Mouse (Mus musculus) macrophage (primary cell): ENCODE data around the gene Dnaic2. TPM values are rescaled to one million over a fixed set of nuclear protein-coding genes. Genes with fewer than 3 reads are reported as not detected.

ENCODE experiments used
- H3K27ac ChIP-seq: fragments of 350-480 bp; formaldehyde crosslinking; 2 replicates; pipeline ENCODE4 v1.9.0; 2021
- H3K36me3 ChIP-seq: fragments of 350-480 bp; formaldehyde crosslinking; 2 replicates; pipeline ENCODE4 v1.9.0; 2021; ENCODE audit errors: inconsistent target
- H3K4me3 ChIP-seq: fragments of 350-480 bp; formaldehyde crosslinking; 2 replicates; pipeline ENCODE4 v1.9.0; 2021; ENCODE audit errors: inconsistent target
- H3K79me2 ChIP-seq: fragments of 350-480 bp; formaldehyde crosslinking; 2 replicates; pipeline ENCODE4 v1.9.0; 2021; ENCODE audit errors: inconsistent target
- WGBS: methylation state at CpG from one replicate; pipeline ENCODE4 v1.1.7; 2026; ENCODE audit warnings: inconsistent platforms; ENCODE audit not compliant: missing documents; 5-methylcytosine and 5-hydroxymethylcytosine counted together
- polyA plus RNA-seq: library from polyadenylated mRNA; stranded (reverse); fragments of 250-400 nt; gene quantifications from 3 replicates; pipeline ENCODE4 v1.2.4, GENCODE M21; 2018; ENCODE audit warnings: inconsistent platforms

The Dnaic2 gene
- polyA plus RNA-seq, 1 experiment from 2014 or later: not detected

DNA sequence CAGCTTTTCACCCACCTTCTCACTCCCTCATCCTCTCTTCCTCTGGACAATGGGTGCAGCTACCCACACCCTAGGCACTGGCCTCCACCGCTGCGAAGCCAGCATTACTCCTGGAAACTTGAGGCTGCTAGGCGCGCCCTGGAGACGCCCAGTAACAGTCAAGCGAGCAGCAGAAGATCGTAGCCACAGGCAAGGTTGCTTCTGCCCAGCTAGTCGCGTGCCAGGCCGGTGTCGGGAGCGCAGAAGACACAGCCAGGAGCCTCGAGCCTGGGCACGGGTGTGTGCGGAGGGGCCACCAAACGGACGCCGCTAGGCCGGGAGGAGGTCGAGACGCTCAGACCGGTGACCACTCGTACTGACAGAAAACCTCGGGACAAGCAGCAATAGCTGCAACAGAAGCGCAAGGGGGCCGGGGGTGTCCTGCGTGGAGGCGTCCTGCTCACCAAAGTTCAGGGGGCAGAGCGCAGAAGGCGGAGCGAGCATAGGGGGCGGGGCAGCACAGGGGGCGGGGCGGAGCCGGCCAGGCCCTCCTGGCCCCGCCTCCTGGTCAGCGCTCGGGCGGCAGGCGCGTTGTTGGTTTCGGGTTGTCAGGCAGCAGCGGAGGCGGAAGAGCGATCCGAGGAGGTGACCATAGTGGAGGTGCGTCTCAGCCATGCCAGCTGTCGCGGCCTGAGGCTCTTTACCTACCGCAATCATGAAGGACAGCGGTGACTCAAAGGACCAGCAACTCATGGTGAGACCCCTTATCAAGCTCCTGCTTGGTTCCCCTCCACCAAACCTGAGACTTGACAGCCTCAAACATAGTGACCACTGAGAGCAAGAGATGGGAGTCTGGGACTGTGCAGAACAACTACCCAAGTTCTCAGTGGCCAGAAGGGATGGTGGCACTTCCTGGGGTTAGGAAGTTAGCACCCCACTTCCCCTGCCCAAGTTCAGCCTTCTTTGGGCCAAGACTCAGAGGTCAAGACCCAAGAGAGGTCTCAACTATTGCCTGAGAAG lies 37.9 kb downstream of the Dnaic2 start, which contains the start of gene Kif19a:
Gene Kif19a (plus strand): TSS at position 569 of the 999 bp plus-strand sequence.
- peak within 1 kb of the TSS; percentile 18; the same call in 1 of the 2 replicates for H3K4me3 ChIP-seq
- no peak within 1 kb of the TSS for H3K27ac ChIP-seq
- no peaks in the 10 kb centered on the region for H3K79me2 ChIP-seq
- no peaks in the 10 kb centered on the region for H3K36me3 ChIP-seq
- 10% methylated on average over 49 of the region's 51 CpGs for WGBS

DNA sequence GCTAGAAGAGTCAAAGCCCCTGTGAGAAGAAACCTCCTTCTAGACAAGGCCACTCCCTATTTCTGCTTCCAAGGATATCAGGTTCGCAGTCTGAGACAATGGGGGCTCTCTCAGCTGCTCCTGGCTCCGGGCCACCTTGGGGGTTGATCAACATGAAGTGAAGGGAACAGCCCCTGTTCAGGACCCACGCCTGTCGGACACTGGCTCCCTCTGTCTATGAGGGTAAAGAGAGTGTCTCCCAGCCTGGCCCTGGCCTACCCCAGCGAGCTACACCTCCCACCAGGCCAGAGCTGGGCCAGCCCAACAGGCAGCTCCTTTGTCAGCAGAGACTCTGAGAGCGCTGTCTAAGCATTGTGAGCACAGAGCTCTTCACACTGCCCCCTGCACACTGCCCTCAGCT lies 42.7 kb downstream of the Dnaic2 start:
- Histone ChIP-seq H3K79me2 (no peaks in the 10 kb centered on the region), H3K27ac (no peak overlapping the region), H3K36me3 (no peaks in the 10 kb centered on the region), H3K4me3 (no peak overlapping the region)
- WGBS: 88% methylated on average over 6 of the region's 6 CpGs

DNA sequence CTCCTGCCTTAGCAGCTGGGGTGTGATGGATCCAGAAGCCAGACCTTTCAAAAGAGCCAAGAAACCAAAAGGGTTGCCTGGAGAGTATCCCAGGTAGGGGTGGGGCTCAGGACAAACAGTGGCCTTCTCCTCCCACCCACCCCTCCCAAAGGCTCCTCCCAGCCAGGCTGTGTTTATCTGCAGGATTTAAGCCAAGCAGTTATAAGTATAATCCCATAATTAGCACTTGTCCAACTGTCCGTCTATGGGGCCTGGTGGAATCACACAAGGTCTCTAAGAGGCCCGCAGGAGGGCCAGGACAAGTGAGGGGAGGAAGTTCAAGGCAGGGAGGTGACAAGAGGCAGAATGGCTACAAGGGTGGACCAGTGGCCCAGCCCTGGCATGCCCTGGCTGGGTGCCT lies 44.7 kb downstream of the Dnaic2 start:
- H3K27ac ChIP-seq: no peak overlapping the region
- no peaks in the 10 kb centered on the region for H3K36me3 ChIP-seq
- H3K79me2 ChIP-seq: no peaks in the 10 kb centered on the region
- no peak overlapping the region for H3K4me3 ChIP-seq
- 97% methylated on average over 2 of the region's 2 CpGs for WGBS

GRCm38 (mm10) chr11:114780076-114780475 lies 52.9 kb downstream of the Dnaic2 start:
- no peak overlapping the region for H3K4me3 ChIP-seq
- H3K27ac ChIP-seq: no peak overlapping the region
- H3K79me2 ChIP-seq: no peaks in the 10 kb centered on the region
- WGBS: 68% methylated on average over 9 of the region's 9 CpGs
- H3K36me3 ChIP-seq: no peaks in the 10 kb centered on the region

GRCm38 (mm10) chr11:114785892-114786291 lies 58.7 kb downstream of the Dnaic2 start:
- WGBS: 48% methylated on average over 10 of the region's 10 CpGs
- Histone ChIP-seq H3K36me3 (no peaks in the 10 kb centered on the region), H3K79me2 (no peaks in the 10 kb centered on the region), H3K4me3 (no peak overlapping the region), H3K27ac (no peak overlapping the region)

DNA sequence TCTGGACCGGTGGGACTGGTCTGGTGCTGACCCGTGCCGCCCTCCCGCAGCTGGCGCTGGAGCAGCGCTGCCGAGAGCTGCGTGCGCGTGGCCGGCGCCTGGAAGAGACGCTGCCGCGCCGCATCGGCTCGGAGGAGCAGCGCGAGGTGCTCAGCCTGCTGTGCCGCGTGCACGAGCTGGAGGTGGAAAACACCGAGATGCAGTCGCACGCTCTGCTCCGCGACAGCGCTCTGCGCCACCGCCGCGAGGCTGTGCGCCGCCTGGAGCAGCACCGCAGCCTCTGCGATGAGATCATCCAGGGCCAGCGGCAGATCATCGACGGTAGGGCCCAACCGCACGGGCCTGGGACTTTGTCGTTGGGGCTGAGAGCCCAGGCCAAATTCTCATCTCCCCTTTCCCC lies 59.1 kb downstream of the Dnaic2 start:
- H3K4me3 ChIP-seq: no peak overlapping the region
- H3K79me2 ChIP-seq: no peaks in the 10 kb centered on the region

DNA sequence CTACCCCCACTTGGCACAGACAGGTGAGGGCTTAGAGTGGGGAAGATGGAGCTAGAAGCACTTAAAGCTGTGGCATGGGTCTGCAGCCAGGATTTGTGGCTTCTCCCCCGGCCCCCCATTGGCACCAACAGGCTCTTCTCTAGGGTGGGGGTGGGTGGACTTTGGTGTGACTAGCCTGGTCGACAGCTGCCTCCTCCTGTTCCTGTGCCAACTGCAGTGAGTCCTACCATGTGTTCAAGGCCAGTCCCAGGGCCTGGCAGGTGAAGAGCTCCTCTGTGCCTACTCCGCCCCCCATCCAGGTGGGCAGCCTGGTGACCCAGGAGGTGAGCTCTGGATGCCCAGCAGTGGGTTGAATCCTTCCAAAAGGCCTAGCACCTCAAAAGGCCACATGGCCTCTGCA lies 60.4 kb downstream of the Dnaic2 start:
- H3K27ac ChIP-seq: no peak overlapping the region
- 95% methylated on average over 3 of the region's 3 CpGs for whole genome bisulfite sequencing
- no peaks in the 10 kb centered on the region for H3K79me2 ChIP-seq
- H3K36me3 ChIP-seq: no peaks in the 10 kb centered on the region
- H3K4me3 ChIP-seq: no peak overlapping the region

More for the DNA sequence above, 59.1 kb downstream of the Dnaic2 start:
- H3K36me3 ChIP-seq: no peaks in the 10 kb centered on the region
- no peak overlapping the region for H3K27ac ChIP-seq
- 4% methylated on average over 42 of the region's 43 CpGs for WGBS

GRCm38 (mm10) chr11:114789061-114789714 lies 62.0 kb downstream of the Dnaic2 start:
- WGBS: 13% methylated on average over 28 of the region's 30 CpGs
- no peaks in the 10 kb centered on the region for H3K79me2 ChIP-seq
- no peak overlapping the region for H3K27ac ChIP-seq
- H3K4me3 ChIP-seq: no peak overlapping the region
- no peaks in the 10 kb centered on the region for H3K36me3 ChIP-seq

- Histone ChIP-seq H3K36me3 (no peaks in the 10 kb centered on the region), H3K79me2 (no peaks in the 10 kb centered on the region), H3K27ac (no peak overlapping the region), H3K4me3 (no peak overlapping the region)
- 93% methylated on average over 9 of the region's 9 CpGs for WGBS
Observed at GRCm38 (mm10) chr11:114789716-114790115, 62.5 kb downstream of the Dnaic2 start.

DNA sequence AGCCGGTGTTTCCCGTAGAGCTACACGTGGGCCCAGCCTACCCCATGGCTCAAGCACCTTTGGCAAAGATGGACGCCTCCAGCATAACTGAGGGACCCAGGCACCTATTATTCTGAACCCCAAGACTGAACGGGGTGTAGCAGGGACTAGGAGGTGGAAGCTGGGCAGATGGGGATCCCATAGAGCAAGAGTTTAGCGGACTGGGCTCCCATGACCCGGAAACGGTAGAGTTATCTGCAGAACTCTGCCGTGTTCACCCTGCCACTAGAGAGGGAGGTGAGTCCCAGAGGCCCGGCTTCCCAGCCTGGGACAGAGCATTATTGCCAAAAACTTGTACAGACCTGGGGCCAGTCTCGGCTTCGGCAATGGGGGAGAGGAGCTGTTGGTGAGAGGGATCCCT lies 63.0 kb downstream of the Dnaic2 start:
- H3K27ac ChIP-seq: no peak overlapping the region
- no peaks in the 10 kb centered on the region for H3K79me2 ChIP-seq
- no peaks in the 10 kb centered on the region for H3K36me3 ChIP-seq
- 81% methylated on average over 10 of the region's 12 CpGs for WGBS
- no peak overlapping the region for H3K4me3 ChIP-seq

DNA sequence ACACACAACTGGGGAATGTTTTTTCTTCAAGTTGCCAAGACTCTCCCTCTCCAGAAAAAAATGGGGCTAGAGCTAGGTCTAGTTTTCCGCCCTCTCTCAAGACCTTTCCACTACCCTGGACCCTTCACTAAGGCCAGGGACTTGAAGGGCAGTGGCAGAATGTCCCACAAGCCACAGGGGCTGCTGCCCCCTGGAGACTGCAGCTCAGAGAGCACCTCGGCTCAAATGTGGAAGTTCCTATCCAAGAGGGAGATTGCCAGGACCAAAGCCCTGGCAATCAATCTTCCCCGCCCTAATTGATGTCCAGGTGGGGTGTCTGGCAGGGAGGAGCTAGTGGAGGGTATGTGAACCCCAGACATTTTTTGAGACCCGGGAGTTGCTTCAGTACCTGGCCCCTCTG lies 63.6 kb downstream of the Dnaic2 start:
- H3K27ac ChIP-seq: no peak overlapping the region
- no peaks in the 10 kb centered on the region for H3K79me2 ChIP-seq
- 30% methylated on average over 4 of the region's 4 CpGs for whole genome bisulfite sequencing
- no peak overlapping the region for H3K4me3 ChIP-seq
- no peaks in the 10 kb centered on the region for H3K36me3 ChIP-seq

DNA sequence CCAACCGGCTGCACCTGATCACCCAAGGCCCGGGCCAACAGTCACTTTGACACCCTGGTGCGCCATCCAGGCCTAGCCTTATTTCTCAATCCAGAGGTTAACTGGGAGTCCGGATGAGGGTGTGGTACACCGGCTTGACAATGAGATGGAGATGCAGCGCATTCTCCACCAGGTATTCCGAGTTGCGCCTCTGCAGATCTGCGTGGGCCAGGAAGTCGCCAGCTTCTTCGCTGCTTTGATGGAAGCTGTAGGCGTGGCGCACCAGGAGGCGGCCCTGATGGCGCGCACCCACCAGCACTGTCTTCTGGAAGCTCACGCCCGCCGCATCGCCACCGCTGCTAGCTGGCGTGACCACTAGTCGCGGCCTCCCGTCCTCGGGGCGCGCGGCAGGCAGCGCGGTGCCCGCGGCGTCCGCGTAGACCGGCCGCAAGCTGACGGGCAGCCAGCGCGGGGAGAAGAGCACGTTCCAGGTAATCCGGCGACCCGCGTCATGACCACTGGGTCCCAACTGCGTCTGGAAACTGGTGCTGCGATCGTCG lies 64.2 kb downstream of the Dnaic2 start:
- no peak overlapping the region for H3K4me3 ChIP-seq
- H3K36me3 ChIP-seq: no peaks in the 10 kb centered on the region
- no peaks in the 10 kb centered on the region for H3K79me2 ChIP-seq
- H3K27ac ChIP-seq: no peak overlapping the region
- 6% methylated on average over 50 of the region's 50 CpGs for WGBS

DNA sequence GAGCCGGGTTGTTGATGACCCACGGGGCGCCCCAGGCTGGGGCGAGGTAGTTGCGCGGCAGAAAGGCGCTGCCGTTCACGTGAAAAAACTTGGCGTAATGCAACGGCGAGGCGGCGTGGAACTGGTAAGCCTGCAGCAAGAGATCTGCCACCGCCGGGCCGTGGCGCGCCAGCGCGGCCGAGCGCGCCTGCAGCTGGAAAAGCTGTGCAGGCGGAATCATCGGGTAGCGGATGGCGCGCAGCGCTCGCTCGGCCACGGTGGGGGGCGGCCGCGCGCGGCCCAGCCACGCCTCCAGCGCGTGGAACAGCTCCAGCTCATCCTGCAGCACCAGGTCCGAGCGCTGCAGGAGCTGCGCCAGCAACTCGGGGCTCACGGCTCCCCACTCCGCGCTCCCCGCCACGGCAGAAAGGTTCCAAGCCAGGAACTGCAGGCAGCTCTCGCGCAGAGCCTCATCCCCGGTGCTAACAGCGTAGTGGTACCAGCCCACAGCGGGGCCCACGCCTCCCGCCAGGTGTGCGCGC lies 64.7 kb downstream of the Dnaic2 start:
- Histone ChIP-seq H3K4me3 (no peak overlapping the region), H3K36me3 (no peaks in the 10 kb centered on the region), H3K27ac (no peak overlapping the region), H3K79me2 (no peaks in the 10 kb centered on the region)
- 2% methylated on average over 49 of the region's 59 CpGs for WGBS

GRCm38 (mm10) chr11:114792931-114793494 lies 65.8 kb downstream of the Dnaic2 start:
- 30% methylated on average over 5 of the region's 5 CpGs for WGBS
- no peaks in the 10 kb centered on the region for H3K79me2 ChIP-seq
- no peak overlapping the region for H3K4me3 ChIP-seq
- H3K27ac ChIP-seq: no peak overlapping the region
- no peaks in the 10 kb centered on the region for H3K36me3 ChIP-seq
